9 mouse cellular contexts compared by ENCODE assay signal in the genomic region with DNA sequence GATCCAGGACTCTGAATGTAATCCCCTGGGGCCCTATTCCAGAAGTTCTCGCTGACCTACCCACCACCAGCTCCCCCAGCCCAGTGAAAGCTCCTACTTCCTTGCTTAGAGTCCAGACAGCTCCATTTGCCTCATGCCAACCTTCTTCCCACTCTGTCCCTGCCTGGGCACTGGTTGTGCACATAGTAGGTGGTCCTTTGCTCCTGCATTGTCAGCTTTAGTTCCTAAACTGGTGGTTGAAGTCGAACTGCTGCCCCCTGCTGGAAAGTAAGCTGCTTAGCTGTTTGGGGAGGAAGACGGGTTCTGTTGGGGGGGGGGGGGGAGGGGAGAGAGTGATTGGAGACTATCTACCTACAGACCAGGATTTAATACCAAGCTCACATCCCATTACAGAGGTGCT. TPM values are rescaled to one million over a fixed set of nuclear protein-coding genes. Genes with fewer than 3 reads are reported as not detected.
DNase-seq lines count a peak whose midpoint lies in the region; ATAC-seq lines count a peak whose summit lies in the region.
"Had no signal": no experiment of that assay in that cellular context is flagged by ENCODE, and none has a peak within 500 bp of the region (broad histone marks: within the 10 kb centered on the region; RNA-seq: fewer than 3 reads in every experiment).

No protein-coding gene starts in this region.

- no peaks in the 10 kb centered on the region for H3K4me1 ChIP-seq in heart, embryonic 12.5 days (replicated peaks)
- H3K4me1 ChIP-seq in neural tube, embryonic 15.5 days: no peaks in the 10 kb centered on the region

- H3K4me2 ChIP-seq in heart, embryonic 12.5 days: no peak overlapping the region
- no peak overlapping the region for H3K4me2 ChIP-seq in neural tube, embryonic 15.5 days
- H3K4me2 ChIP-seq: embryonic facial prominence, embryonic 13.5 days; limb, embryonic 13.5 days had no signal

- no peak overlapping the region for H3K4me3 ChIP-seq in heart, embryonic 12.5 days
- H3K4me3 ChIP-seq in neural tube, embryonic 15.5 days (replicated peaks): no peak overlapping the region
- H3K4me3 ChIP-seq: embryonic facial prominence, embryonic 13.5 days; limb, embryonic 13.5 days had no signal

- 40% methylated on average over 3 of the region's 3 CpGs for WGBS in heart, embryonic 12.5 days
- 41% methylated on average over 3 of the region's 3 CpGs for WGBS in neural tube, embryonic 15.5 days

- H3K9ac ChIP-seq in heart, embryonic 12.5 days: no peak overlapping the region
- no peak overlapping the region for H3K9ac ChIP-seq in neural tube, embryonic 15.5 days (replicated peaks)
- H3K9ac ChIP-seq: embryonic facial prominence, embryonic 13.5 days; limb, embryonic 13.5 days had no signal

- DNase-seq in heart, adult 8-10 months (ENCODE audit: low spot score): peak; percentile 17
- peak; percentile 9 for DNase-seq in urinary bladder, postnatal 25 days (ENCODE audit: low spot score)
- DNase-seq in urinary bladder, adult 2 months (ENCODE audit: low spot score): no peak
- DNase-seq in heart, postnatal 14 days: peak; percentile 40 to 55
- DNase-seq in ovary, postnatal 10 days (ENCODE audit: low spot score): no peak

- no peak overlapping the region for H3K27ac ChIP-seq in heart, embryonic 12.5 days (ENCODE audit: poor library complexity, severe bottlenecking)
- H3K27ac ChIP-seq in neural tube, embryonic 15.5 days (replicated peaks): no peak overlapping the region
- H3K27ac ChIP-seq: embryonic facial prominence, embryonic 13.5 days; limb, embryonic 13.5 days had no signal

- intact Hi-C loops in heart, postnatal 14 days (cut with DNase I): loop anchor here (2.0 kb wide), 1 partner anchor 75 kb away; no protein-coding TSS in a partner anchor

- no peaks in the 10 kb centered on the region for H3K9me3 ChIP-seq in heart, embryonic 12.5 days (replicated peaks)
- no peaks in the 10 kb centered on the region for H3K9me3 ChIP-seq in neural tube, embryonic 15.5 days (replicated peaks)
- H3K9me3 ChIP-seq: embryonic facial prominence, embryonic 13.5 days; limb, embryonic 13.5 days had no signal

- H3K27me3 ChIP-seq in heart, embryonic 12.5 days (replicated peaks): peaks cover 18% of the 10 kb centered on the region
- H3K27me3 ChIP-seq in neural tube, embryonic 15.5 days (replicated peaks): no peaks in the 10 kb centered on the region

- ATAC-seq in heart, embryonic 12.5 days (ENCODE audit: insufficient number of reproducible peaks, low FRiP score): no peak
- ATAC-seq in neural tube, embryonic 15.5 days (ENCODE audit: low FRiP score): no peak

- no peaks in the 10 kb centered on the region for H3K36me3 ChIP-seq in heart, embryonic 12.5 days
- no peaks in the 10 kb centered on the region for H3K36me3 ChIP-seq in neural tube, embryonic 15.5 days
- H3K36me3 ChIP-seq: embryonic facial prominence, embryonic 13.5 days; limb, embryonic 13.5 days had no signal

RNA-seq across cellular contexts. Expression of gene Wfdc5, which starts 2.4 kb away (rescaled TPM):
- not detected for total RNA-seq in heart, adult 8-10 months (2022)
- not detected in 2 replicates for polyA plus RNA-seq in heart, embryonic 12.5 days (2016; fragmentation: Nextera tagmentation; extraction: Ambion mirVana)
- 0.03 TPM in 1 of 2 replicates, not detected in the other for polyA plus RNA-seq in urinary bladder, adult 2 months (2012; rRNA removed)
- not detected for total RNA-seq in heart, postnatal 14 days (2021)
- polyA plus RNA-seq in neural tube, embryonic 15.5 days (2015; fragmentation: Nextera tagmentation; extraction: Ambion mirVana): not detected in 2 replicates
- polyA plus RNA-seq: embryonic facial prominence, embryonic 13.5 days; limb, embryonic 13.5 days had no signal

RNA-seq across cellular contexts. Expression of gene Kcns1, which starts 9.2 kb away (rescaled TPM):
- under 1 TPM in 2 of 4 experiments, not detected in 2; 0.09 TPM for total RNA-seq in heart, adult 8-10 months (2022)
- 0.15 and 0.18 TPM in 2 replicates for polyA plus RNA-seq in heart, embryonic 12.5 days (2016; fragmentation: Nextera tagmentation; extraction: Ambion mirVana)
- 0.03 TPM in 1 of 2 replicates, not detected in the other for polyA plus RNA-seq in urinary bladder, adult 2 months (2012; rRNA removed)
- not detected for total RNA-seq in heart, postnatal 14 days (2021)
- polyA plus RNA-seq in neural tube, embryonic 15.5 days (2015; fragmentation: Nextera tagmentation; extraction: Ambion mirVana): 1.8 and 2.4 TPM in 2 replicates

RNA-seq across cellular contexts. Expression of gene Wfdc12, which starts 10.3 kb away (rescaled TPM):
- total RNA-seq in heart, adult 8-10 months (2022): not detected
- polyA plus RNA-seq in heart, embryonic 12.5 days (2016; fragmentation: Nextera tagmentation; extraction: Ambion mirVana): not detected in 2 replicates
- polyA plus RNA-seq in urinary bladder, adult 2 months (2012; rRNA removed): 0.10 and 0.11 TPM in 2 replicates
- total RNA-seq in heart, postnatal 14 days (2021): not detected
- polyA plus RNA-seq in neural tube, embryonic 15.5 days (2015; fragmentation: Nextera tagmentation; extraction: Ambion mirVana): not detected in 2 replicates
- polyA plus RNA-seq: embryonic facial prominence, embryonic 13.5 days; limb, embryonic 13.5 days had no signal

RNA-seq across cellular contexts. Expression of gene Wfdc15a, which starts 19.8 kb away (rescaled TPM):
- total RNA-seq in heart, adult 8-10 months (2022): not detected
- polyA plus RNA-seq in heart, embryonic 12.5 days (2016; fragmentation: Nextera tagmentation; extraction: Ambion mirVana): not detected in 2 replicates
- polyA plus RNA-seq in urinary bladder, adult 2 months (2012; rRNA removed): not detected in 2 replicates
- total RNA-seq in heart, postnatal 14 days (2021): not detected
- polyA plus RNA-seq in neural tube, embryonic 15.5 days (2015; fragmentation: Nextera tagmentation; extraction: Ambion mirVana): not detected in 2 replicates
- polyA plus RNA-seq: embryonic facial prominence, embryonic 13.5 days; limb, embryonic 13.5 days had no signal

RNA-seq across cellular contexts. Expression of gene Wfdc15b, which starts 41.3 kb away (rescaled TPM):
- not detected for total RNA-seq in heart, adult 8-10 months (2022)
- not detected in 2 replicates for polyA plus RNA-seq in heart, embryonic 12.5 days (2016; fragmentation: Nextera tagmentation; extraction: Ambion mirVana)
- polyA plus RNA-seq in urinary bladder, adult 2 months (2012; rRNA removed): 90.6 and 114 TPM in 2 replicates
- total RNA-seq in heart, postnatal 14 days (2021): not detected
- 2.5 TPM in 1 of 2 replicates, not detected in the other for polyA plus RNA-seq in neural tube, embryonic 15.5 days (2015; fragmentation: Nextera tagmentation; extraction: Ambion mirVana)
- polyA plus RNA-seq: embryonic facial prominence, embryonic 13.5 days; limb, embryonic 13.5 days had no signal

Comparison
In these comparisons a context has a peak if more than half of its experiments do, and no peak if none do; other contexts are left out.
1. DNase-seq: peak in heart, adult 8-10 months (single experiment), urinary bladder, postnatal 25 days (single experiment) and heart, postnatal 14 days (2 of 2); none in urinary bladder, adult 2 months (single experiment) and ovary, postnatal 10 days (single experiment).